Mouse (Mus musculus) T-helper 1 cell (primary cell): ENCODE measurements around the gene Col5a1.

Experiments used
- in situ Hi-C: fragments of 300-600 bp; cut with MboI, MseI; formaldehyde crosslinking; loops from one replicate; pipeline ENCODE4 v1.15.1; 2025; ENCODE audit warnings: high pct_unique_total_duplicates

The Col5a1 gene

GRCm38 (mm10) chr2:27886148-27886551 is at the start of gene Col5a1:
Gene Col5a1, plus strand, starts transcription at chr2:27886425.
- in situ Hi-C loops, result no loop called here

DNA sequence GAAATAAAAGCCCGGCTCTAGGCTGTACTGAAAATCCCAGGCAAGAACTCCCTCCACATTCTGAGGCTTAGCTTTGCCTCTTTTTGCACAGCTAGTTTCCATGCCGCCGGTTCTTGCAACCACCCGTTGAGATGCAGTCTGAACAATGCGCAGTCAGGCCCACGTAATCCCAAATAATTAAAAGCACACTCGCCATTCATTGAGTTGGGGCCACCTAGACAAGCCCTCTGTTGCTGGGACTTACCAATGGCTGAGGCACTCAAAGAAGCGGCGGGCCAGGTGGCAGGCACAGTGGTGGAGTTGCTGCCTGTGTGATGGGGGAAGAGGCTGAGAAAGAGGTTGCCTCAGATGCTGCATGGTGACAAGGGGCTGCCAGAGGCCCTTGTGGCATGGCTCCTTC is 48.1 kb upstream of the Col5a1 start:
- in situ Hi-C loops, result no loop called here

DNA sequence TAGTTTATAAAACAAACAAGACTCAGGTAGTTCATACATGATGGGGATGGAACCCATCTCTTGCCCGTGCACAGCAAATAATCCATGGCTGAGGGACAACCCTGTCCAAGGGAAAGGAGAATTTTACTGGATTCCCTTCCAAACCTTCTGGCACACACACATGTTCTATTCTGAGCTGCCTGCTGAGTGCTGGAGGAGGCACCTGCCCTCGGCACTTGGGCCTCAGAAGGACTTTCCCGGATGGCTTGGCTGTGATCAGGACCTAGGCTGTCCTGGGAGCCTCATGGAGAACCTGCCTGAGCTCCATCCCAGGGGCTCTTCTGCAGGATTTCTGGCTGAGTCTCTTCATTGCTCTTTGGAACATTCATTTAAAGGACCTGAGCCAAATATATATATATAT is 45.3 kb upstream of the Col5a1 start:
- in situ Hi-C loops, result no loop called here

GRCm38 (mm10) chr2:27842893-27843292 is 43.3 kb upstream of the Col5a1 start:
- in situ Hi-C loops, result no loop called here

- in situ Hi-C loops, result no loop called here
Observed at GRCm38 (mm10) chr2:27844885-27845284, 41.3 kb upstream of the Col5a1 start.

DNA sequence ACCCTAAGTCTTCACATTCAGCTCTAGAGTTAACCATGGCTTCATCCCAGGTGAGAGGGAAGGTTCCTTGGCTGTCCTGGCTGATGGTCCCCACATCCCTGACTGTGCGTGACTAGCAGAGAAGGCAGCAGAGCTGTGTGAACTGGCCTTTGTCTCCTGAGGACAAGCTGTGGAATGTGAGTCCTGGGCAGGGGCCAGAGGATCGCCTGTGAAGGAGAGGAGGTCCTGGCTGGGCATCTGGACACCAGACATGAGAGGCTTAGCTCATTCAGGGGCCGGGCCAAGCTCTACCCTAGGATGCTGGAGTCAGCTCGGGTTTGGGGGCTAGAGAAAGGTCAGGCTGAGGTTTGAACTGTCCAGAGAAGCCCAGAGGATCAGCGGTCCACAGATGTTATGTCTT is 39.2 kb upstream of the Col5a1 start:
- in situ Hi-C loops, result no loop called here

- in situ Hi-C loops, result no loop called here
Observed at GRCm38 (mm10) chr2:27847851-27848435, 38.3 kb upstream of the Col5a1 start.

DNA sequence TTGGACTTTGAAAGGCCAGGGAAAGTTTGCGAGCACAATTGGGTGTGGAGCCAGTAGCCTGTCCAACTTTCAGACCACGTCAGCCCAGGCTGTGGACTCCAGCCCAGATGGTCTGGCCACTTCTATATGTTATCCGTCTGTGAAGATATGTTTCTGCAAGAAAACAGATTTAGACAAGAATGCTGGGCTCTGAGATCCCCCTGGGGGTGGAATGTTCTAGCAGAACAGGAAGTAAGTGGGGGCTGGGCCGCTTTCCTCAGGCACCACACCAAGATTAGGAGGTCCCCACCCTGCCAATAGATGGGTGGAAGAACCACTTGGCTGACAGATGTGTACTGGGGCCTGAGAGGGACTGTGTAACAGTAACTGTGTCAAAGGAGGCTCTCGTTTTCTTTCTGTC is 37.8 kb upstream of the Col5a1 start:
- in situ Hi-C loops, result no loop called here

GRCm38 (mm10) chr2:27858348-27858903 is 27.8 kb upstream of the Col5a1 start:
- in situ Hi-C loops, result no loop called here

DNA sequence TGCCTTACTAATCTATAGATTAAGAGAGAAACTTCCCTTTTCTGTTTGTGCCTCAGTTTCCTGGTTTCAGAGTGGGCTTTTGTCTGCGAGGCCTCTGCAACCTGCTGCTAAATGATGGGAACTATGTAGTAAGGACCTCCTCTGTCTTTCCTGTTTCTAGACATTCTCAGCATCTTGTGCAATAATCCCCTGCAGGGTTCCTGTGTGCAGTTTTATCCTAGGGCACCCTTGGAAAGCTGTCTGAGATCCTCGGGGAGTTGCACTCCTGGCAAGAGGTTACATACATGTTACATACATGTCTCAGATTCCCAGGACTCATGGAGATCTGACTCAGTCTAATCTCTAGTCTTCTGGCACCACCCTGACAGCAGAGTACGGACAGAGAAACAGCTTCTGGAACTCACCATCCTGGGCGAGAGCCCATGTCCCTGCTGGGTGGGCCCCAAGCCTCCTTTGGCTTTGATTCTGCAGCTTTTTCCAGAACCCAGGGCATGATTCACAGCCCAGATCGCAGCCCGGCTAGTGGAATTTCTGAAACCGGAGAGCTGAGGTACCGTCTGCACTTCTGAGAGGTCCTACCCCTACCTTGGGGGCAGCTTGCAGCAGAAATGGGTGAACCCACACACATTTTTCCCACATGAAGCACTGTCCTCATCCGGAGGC is 24.5 kb upstream of the Col5a1 start:
- in situ Hi-C loops, result no loop called here

- in situ Hi-C loops, result no loop called here
Observed at GRCm38 (mm10) chr2:27864491-27865365, 21.5 kb upstream of the Col5a1 start.

DNA sequence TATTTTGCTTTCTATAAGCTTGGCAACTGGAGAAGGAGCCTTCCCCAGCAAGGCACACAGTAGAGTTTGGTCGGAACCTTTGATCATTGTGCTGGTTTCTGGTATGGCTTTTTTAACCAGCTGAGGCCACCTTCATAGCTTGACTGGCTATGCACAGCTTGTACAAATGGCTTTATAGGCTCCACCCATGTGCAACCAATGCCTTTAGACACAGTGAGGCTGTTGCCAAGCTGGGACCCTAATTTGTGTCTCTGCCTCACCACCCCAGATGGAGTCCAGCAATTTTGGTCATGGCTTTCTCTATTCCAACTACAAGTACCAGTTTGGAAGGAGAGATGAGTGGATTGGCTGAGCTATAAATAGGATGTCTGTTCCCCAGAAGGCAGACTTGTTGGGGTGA is 15.6 kb upstream of the Col5a1 start:
- in situ Hi-C loops, result no loop called here

- in situ Hi-C loops, result no loop called here
Observed at GRCm38 (mm10) chr2:27871056-27871455, 15.2 kb upstream of the Col5a1 start.

DNA sequence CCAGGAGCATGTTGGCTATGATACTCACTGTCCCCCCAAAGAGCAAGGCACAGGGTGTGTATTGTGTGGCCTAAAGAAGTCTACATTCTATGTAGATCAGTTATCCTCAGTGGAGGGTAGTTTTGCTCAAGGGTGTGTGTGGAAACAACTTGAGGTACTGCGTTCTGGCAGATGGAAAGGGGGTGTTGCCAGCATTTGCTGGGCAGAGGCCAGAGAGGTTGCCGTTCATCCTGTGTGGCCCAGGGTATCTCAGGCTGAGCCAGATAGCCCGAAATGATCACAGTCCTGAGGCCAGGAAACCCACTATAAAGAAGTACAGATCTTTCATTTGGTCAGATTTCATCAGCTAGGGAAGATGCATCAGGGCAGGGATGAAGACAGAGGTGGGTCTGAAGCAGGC is 13.9 kb upstream of the Col5a1 start:
- in situ Hi-C loops, result no loop called here

- in situ Hi-C loops, result no loop called here
Observed at GRCm38 (mm10) chr2:27873030-27873429, 13.2 kb upstream of the Col5a1 start.

- in situ Hi-C loops, result no loop called here
Observed at GRCm38 (mm10) chr2:27874596-27874995, 11.6 kb upstream of the Col5a1 start.

DNA sequence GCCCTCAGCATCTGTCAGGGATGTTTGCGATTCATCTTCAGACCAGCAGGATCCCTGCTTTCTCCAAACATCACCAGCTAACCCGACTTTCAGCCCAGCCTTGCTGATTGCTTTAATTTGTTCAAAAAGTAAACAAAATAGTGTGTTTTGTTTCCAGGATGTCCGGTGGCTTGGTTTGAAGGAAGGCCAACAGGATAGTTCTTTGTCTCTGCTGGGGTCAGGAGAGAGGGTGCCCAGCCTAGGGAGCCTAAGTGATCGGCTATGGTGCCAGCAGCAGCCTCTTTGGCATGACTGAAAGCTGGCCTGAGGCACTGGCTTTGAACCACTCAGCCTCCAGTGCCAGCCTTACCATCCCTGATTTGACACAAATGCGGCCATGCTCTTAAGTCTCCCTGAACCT is 11.0 kb upstream of the Col5a1 start:
- in situ Hi-C loops, result no loop called here

GRCm38 (mm10) chr2:27875786-27876185 is 10.4 kb upstream of the Col5a1 start:
- in situ Hi-C loops, result no loop called here

GRCm38 (mm10) chr2:27876724-27877504 is 9.3 kb upstream of the Col5a1 start:
- in situ Hi-C loops, result no loop called here

GRCm38 (mm10) chr2:27878066-27878465 is 8.2 kb upstream of the Col5a1 start:
- in situ Hi-C loops, result no loop called here

GRCm38 (mm10) chr2:27883276-27883675 is 2.9 kb upstream of the Col5a1 start:
- in situ Hi-C loops, result no loop called here
